Mouse (Mus musculus): ENCODE results near the gene Nck2.

Gene Nck2

GRCm38 (mm10) chr1:43468978-43469377 is 24.6 kb downstream of the Nck2 start:
- DNase-seq (ENCODE audit: low read depth, low spot score): no peak

GRCm38 (mm10) chr1:43470421-43471179 is 26.2 kb downstream of the Nck2 start:
- peak; percentile 15 for DNase-seq (ENCODE audit: low read depth, low spot score)

GRCm38 (mm10) chr1:43471180-43472045 is 27.0 kb downstream of the Nck2 start:
- no peak for DNase-seq (ENCODE audit: low read depth, low spot score)

- DNase-seq (ENCODE audit: low read depth, low spot score): no peak
Measured at GRCm38 (mm10) chr1:43472046-43472649, 27.8 kb downstream of the Nck2 start.

GRCm38 (mm10) chr1:43473734-43474534 is 29.6 kb downstream of the Nck2 start:
- DNase-seq (ENCODE audit: low read depth, low spot score): no peak

- DNase-seq (ENCODE audit: low read depth, low spot score): no peak
Measured at GRCm38 (mm10) chr1:43474535-43475409, 30.4 kb downstream of the Nck2 start.

GRCm38 (mm10) chr1:43477954-43478353 is 33.6 kb downstream of the Nck2 start:
- no peak for DNase-seq (ENCODE audit: low read depth, low spot score)

- no peak for DNase-seq (ENCODE audit: low read depth, low spot score)
Measured at GRCm38 (mm10) chr1:43485204-43485603, 40.8 kb downstream of the Nck2 start.

GRCm38 (mm10) chr1:43486500-43486899 is 42.1 kb downstream of the Nck2 start:
- no peak for DNase-seq (ENCODE audit: low read depth, low spot score)

GRCm38 (mm10) chr1:43486956-43487722 is 42.8 kb downstream of the Nck2 start:
- no peak for DNase-seq (ENCODE audit: low read depth, low spot score)

- no peak for DNase-seq (ENCODE audit: low read depth, low spot score)
Measured at GRCm38 (mm10) chr1:43489311-43489710, 44.9 kb downstream of the Nck2 start.

- no peak for DNase-seq (ENCODE audit: low read depth, low spot score)
Measured at GRCm38 (mm10) chr1:43491506-43492269, 47.3 kb downstream of the Nck2 start.

- no peak for DNase-seq (ENCODE audit: low read depth, low spot score)
Measured at GRCm38 (mm10) chr1:43492803-43493437, 48.5 kb downstream of the Nck2 start.

- DNase-seq (ENCODE audit: low read depth, low spot score): no peak
Measured at GRCm38 (mm10) chr1:43496051-43496450, 51.7 kb downstream of the Nck2 start.

GRCm38 (mm10) chr1:43496993-43497392 is 52.6 kb downstream of the Nck2 start:
- no peak for DNase-seq (ENCODE audit: low read depth, low spot score)

GRCm38 (mm10) chr1:43497951-43498350 is 53.6 kb downstream of the Nck2 start:
- DNase-seq (ENCODE audit: low read depth, low spot score): no peak

- no peak for DNase-seq (ENCODE audit: low read depth, low spot score)
Measured at GRCm38 (mm10) chr1:43500121-43500520, 55.7 kb downstream of the Nck2 start.

GRCm38 (mm10) chr1:43501143-43501919 is 57.0 kb downstream of the Nck2 start:
- no peak for DNase-seq (ENCODE audit: low read depth, low spot score)

Data from ES-CJ7 (cell line).